Mouse (Mus musculus) forebrain, postnatal 0 days (tissue): ENCODE measurements around the gene Foxa1. TPM values are rescaled to one million over a fixed set of nuclear protein-coding genes. Genes with fewer than 3 reads are reported as not detected.

Source experiments
- ATAC-seq: fragments of 200-750 bp; cut with Nextera tagmentation; 2 replicates; pipeline ENCODE4 v1.8.0; 2017; ENCODE audit warnings: mild to moderate bottlenecking, moderate library complexity
- DNase-seq: peaks from one replicate; pipeline ENCODE4 v3.0.0-alpha.2; 2015
- H3K27ac ChIP-seq: fragments of 300-500 bp; sonication (generic); 2 replicates; pipeline ENCODE4 v1.5.1; 2014; ENCODE audit warnings: low read depth, mild to moderate bottlenecking, antibody characterized with exemption, low read length, moderate library complexity, mixed read lengths
- H3K27me3 ChIP-seq: fragments of 300-500 bp; sonication (generic); 2 replicates; pipeline ENCODE4 v1.6.1; 2014; ENCODE audit warnings: mild to moderate bottlenecking, low read length, mixed read lengths; ENCODE audit not compliant: insufficient read depth
- H3K36me3 ChIP-seq: fragments of 300-500 bp; sonication (generic); 2 replicates; pipeline ENCODE4 v1.6.1; 2014; ENCODE audit warnings: mild to moderate bottlenecking, moderate library complexity; ENCODE audit not compliant: insufficient read depth
- H3K4me1 ChIP-seq: fragments of 300-500 bp; sonication (generic); 2 replicates; pipeline ENCODE4 v1.6.1; 2014; ENCODE audit warnings: antibody characterized with exemption; ENCODE audit not compliant: insufficient read depth
- H3K4me2 ChIP-seq: fragments of 300-500 bp; sonication (generic); 2 replicates; pipeline ENCODE4 v1.6.1; 2014; ENCODE audit warnings: low read depth, mild to moderate bottlenecking, moderate library complexity
- H3K4me3 ChIP-seq: fragments of 300-500 bp; sonication (generic); 2 replicates; pipeline ENCODE4 v1.5.1; 2014; ENCODE audit warnings: low read depth, low read length, mixed read lengths
- H3K9ac ChIP-seq: fragments of 300-500 bp; sonication (generic); 2 replicates; pipeline ENCODE4 v1.6.1; 2014; ENCODE audit warnings: mild to moderate bottlenecking
- H3K9me3 ChIP-seq: fragments of 300-500 bp; sonication (generic); 2 replicates; pipeline ENCODE4 v1.6.1; 2016; ENCODE audit warnings: low read length
- CTCF ChIP-seq: sonication (generic); IDR thresholded peaks from 2 replicates; pipeline ENCODE4 v1.5.1; 2016; ENCODE audit warnings: antibody characterized with exemption, control low read depth, low read depth
- WGBS: fragments of 180-500 bp; shearing (Covaris S2); extraction: QIAGEN DNeasy Blood & Tissue Kit; methylation state at CpG from one replicate; pipeline ENCODE4 v1.1.7; 2014; 5-methylcytosine and 5-hydroxymethylcytosine counted together
- polyA plus RNA-seq: library from polyadenylated mRNA; unstranded; fragments of >200 nt; fragmentation: Nextera tagmentation; extraction: Ambion mirVana; gene quantifications from 2 replicates; pipeline ENCODE4 v1.2.1, GENCODE M21; 2015
- total RNA-seq: library from RNA; depleted of rRNA; stranded (reverse); fragments of >200 nt; gene quantifications from 2 replicates; pipeline ENCODE4 v1.2.3, GENCODE M21; 2014

Foxa1 gene
- total and polyA plus RNA-seq, 2 experiments from 2014 or later = 0.36 to 1.2 TPM

DNA sequence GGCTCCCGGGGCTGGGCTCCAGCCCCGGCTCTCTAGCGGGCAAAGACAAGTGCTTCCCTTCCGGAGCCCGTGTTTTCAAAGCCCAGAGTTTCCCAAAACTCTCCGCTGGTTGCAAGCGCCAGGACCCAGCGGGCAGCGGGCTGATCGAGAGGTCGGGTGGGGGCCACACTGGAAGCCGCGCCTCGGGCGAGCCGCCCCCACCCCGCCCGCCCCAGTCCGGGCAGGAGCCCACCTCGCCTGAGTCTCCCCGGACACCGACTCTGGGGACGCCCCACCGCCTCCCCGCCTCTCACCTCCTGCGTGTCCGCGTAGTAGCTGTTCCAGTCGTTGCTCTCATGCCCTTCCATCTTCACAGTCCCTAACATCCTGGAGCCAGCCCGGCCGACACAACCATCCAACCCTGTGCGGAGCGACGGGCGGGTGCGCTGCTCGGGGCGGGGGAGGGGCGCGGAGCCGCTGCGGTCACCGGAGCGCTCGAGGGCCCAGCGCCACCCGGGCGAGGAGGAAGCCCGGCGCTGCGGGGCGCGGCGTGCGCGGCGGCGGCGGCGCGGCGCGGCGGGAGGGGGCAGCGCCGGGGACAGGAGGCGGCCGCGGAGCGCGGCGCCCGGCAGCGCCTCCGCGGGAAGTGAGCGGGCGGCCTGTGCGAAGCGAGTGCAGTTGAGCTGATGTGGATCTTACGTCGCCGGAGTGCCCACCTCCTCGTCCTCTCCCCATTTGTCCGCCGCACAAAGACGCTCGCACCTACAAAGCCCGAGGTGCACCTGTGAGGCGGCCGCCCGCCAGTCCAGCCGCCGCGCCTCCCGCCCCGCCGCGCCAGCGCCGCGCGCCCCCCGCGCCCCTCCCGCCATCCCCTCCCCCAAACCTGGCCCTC lies 1.1 kb downstream of the Foxa1 start:
- peaks cover 85% of the 10 kb centered on the region for H3K27me3 ChIP-seq
- WGBS = 3% methylated on average over 93 of the region's 106 CpGs
- 0 out of 2 replicates have a peak overlapping the region, but pooled peaks have one; percentile 10 for H3K9ac ChIP-seq
- peak; percentile 25 for ATAC-seq
- H3K4me3 ChIP-seq = peak overlapping the region; percentile 36
- H3K27ac ChIP-seq = no peak overlapping the region
- H3K9me3 ChIP-seq = no peaks in the 10 kb centered on the region
- no peaks in the 10 kb centered on the region for H3K36me3 ChIP-seq
- TF ChIP-seq CTCF = no peak
- no peak for DNase-seq
- peak overlapping the region; percentile 71 for H3K4me2 ChIP-seq
- no peaks in the 10 kb centered on the region for H3K4me1 ChIP-seq

DNA sequence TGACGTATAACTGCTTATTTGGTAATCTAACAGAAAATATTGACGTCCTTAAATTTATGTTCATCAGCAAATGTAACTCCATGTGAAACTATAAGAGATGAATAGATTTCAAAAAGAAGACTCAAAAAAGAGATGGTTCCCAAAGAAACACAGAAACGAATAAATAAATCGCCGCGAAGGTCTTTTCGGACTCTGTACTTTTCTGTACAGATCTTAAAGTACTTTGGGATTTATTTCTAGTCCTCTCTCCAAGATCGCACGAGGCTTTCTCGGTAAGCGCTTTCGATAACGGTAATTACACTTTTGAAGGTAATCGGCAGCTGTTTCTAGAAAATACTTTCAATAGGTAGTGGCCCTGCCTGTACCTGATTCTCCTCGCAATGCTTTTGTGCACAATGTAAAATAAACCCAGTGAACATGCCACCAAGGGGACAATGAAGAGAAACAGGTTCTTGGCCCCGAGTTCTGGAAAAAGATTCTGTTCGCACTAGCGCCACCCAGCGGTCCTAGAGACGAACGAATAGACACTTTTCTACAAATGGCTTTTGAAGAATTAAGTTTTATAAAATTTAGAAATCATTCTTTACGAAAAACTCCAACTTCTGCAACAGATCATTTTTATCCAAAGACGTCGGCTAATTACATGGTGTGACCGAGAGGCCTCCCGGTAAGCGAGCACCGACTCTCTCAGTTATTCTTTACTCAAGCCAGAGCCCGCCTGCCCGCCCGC lies 1.9 kb downstream of the Foxa1 start:
- H3K9ac ChIP-seq = no peak overlapping the region
- ATAC-seq = no peak
- WGBS = 2% methylated on average over 31 of the region's 31 CpGs

DNA sequence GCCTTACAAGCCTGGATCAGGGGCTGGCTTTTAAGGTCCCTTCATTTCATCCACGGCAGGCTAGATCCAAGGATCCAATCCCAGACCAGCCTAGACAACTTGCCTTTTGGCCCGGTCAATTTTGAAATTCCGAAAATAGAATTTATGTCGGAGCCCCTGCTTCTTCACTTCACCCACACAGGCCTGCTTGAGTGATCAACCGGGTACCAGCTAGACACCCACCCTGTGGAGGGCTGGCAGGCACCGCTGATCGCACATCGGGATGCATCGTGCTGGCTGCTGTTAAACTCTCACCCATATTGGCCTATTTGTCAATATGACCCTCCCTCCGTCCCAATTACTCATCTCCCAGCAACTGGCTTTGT lies 3.1 kb downstream of the Foxa1 start:
- H3K9ac ChIP-seq = no peak overlapping the region
- no peak overlapping the region for H3K4me2 ChIP-seq
- 6% methylated on average over 10 of the region's 10 CpGs for WGBS
- no peaks in the 10 kb centered on the region for H3K4me1 ChIP-seq
- no peak overlapping the region for H3K27ac ChIP-seq
- no peaks in the 10 kb centered on the region for H3K36me3 ChIP-seq
- no peaks in the 10 kb centered on the region for H3K9me3 ChIP-seq
- no peak for TF ChIP-seq CTCF
- ATAC-seq (no peak), DNase-seq (peak; percentile 35)
- H3K27me3 ChIP-seq = peaks cover 71% of the 10 kb centered on the region
- no peak overlapping the region for H3K4me3 ChIP-seq

More for the DNA sequence above, 1.9 kb downstream of the Foxa1 start:
- H3K9me3 ChIP-seq = no peaks in the 10 kb centered on the region
- H3K27me3 ChIP-seq = peaks cover 79% of the 10 kb centered on the region
- H3K4me1 ChIP-seq = no peaks in the 10 kb centered on the region
- DNase-seq = peak; percentile 82
- H3K36me3 ChIP-seq = no peaks in the 10 kb centered on the region
- H3K4me2 ChIP-seq = peak overlapping the region; percentile 71
- H3K4me3 ChIP-seq = 0 out of 2 replicates have a peak overlapping the region, but pooled peaks have one; percentile 36
- H3K27ac ChIP-seq = no peak overlapping the region
- peak; percentile 50 for TF ChIP-seq CTCF

DNA sequence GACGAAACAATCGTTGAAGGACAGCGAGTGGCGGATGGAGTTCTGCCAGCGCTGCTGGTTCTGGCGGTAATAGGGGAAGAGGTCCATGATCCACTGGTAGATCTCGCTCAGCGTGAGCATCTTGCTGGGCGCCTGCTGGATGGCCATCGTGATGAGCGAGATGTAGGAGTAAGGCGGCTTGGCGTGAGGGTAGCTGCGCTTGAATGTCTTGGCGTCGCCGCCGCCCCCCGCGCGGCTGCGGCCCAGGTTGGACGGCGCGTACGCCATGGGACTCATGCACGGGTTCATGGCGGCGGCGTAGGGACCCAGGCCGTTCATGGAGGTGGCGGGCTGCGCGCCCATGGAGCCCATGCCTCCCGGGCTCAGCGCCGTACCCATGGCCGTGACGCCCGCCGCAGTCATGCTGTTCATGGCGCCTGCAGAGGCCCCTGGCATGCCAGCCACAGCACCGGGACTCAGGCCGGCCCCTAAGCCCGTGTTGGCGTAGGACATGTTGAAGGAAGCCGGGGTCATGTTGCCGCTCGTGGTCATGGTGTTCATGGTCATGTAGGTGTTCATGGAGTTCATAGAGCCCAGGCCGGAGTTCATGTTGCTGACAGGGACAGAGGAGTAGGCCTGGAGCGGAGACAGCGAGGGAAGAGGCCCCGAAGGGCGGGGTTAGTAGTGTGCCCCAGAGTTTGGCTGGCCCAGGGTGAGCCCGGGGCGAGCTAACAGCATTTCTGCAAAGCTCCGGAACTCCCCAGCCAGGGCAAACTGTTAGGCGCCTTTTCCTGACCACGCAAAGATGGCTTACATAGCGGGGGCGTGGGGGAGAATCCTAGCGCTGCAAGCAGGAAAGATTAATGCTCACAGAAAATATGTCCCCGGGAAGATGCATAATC lies 3.7 kb downstream of the Foxa1 start:
- H3K9ac ChIP-seq = no peak overlapping the region

DNA sequence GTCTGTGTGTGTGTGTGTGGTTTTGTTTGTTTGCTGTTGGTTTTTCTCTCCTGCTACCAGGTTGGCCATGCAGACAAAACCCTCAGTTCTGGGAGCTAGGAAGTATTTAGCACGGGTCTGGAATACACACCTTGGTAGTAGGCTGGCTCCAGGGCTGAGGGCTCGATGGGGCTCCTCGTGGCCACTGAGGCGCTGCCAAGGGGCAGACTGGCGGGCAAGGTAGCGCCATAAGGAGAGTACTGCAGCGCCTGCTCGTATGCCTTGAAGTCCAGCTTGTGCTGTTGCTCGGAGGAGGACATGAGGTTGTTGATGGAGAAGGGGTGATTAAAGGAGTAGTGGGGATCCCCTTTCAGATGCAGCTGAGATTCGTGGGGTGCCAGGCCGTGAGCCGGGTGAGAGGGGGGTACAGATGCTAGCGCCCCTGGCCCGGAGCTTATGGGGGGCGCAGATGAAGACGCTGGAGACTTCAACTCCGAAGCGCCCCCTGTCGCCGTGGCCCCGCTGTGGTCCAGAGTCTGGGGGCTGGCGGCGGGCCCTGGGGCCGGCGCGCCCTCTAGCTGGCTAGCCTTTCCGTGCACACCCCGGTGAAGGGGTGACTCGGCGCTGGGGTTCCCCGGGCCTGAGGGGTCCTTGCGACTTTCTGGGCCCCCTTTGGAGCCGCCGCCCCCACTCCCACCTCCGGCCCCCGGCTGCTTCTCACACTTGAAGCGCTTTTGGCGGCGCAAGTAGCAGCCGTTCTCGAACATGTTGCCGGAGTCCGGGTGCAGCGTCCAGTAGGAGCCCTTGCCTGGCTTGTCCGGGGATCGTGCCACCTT lies 4.6 kb downstream of the Foxa1 start:
- Histone ChIP-seq H3K4me1 (no peaks in the 10 kb centered on the region), H3K4me2 (no peak overlapping the region), H3K27me3 (peaks cover 63% of the 10 kb centered on the region), H3K4me3 (no peak overlapping the region), H3K9ac (no peak overlapping the region), H3K9me3 (no peaks in the 10 kb centered on the region), H3K27ac (no peak overlapping the region), H3K36me3 (no peaks in the 10 kb centered on the region)
- no peak; the same call in 1 of the 2 replicates for ATAC-seq
- DNase-seq = peak; percentile 47
- WGBS = under 1% methylated on average over 46 of the region's 46 CpGs
- TF ChIP-seq CTCF = peak; percentile 38; the same call in 1 of the 2 replicates

More for the DNA sequence above, 3.7 kb downstream of the Foxa1 start:
- Histone ChIP-seq H3K4me3 (no peak overlapping the region), H3K27ac (no peak overlapping the region), H3K4me1 (no peaks in the 10 kb centered on the region), H3K4me2 (no peak overlapping the region), H3K9me3 (no peaks in the 10 kb centered on the region), H3K36me3 (no peaks in the 10 kb centered on the region), H3K27me3 (peaks cover 65% of the 10 kb centered on the region)
- TF ChIP-seq CTCF = no peak
- DNase-seq (no peak), ATAC-seq (0 out of 2 replicates have a peak, but pooled peaks have one; percentile 12)
- 6% methylated on average over 63 of the region's 63 CpGs for WGBS

DNA sequence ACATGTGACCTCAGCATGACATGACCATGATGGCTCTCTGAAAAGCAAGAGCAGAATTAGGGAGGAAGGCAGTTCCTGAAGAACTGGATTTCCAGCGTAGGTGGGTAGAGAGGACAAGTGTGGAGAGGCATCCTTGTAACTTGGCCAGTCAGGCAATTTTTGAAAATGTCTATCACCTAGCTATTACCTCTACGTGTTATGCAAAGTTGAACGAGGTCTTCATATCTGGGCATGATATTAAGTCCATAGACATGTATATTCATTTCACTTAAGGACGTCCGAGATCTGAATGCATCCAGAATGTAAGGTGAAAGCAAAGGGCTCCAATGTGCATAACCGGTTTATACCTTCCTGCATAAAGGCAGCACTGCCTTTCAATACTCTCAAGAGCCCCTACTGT lies 5.6 kb downstream of the Foxa1 start:
- Histone ChIP-seq H3K27ac (no peak overlapping the region), H3K4me3 (no peak overlapping the region), H3K4me2 (no peak overlapping the region), H3K9me3 (no peaks in the 10 kb centered on the region), H3K4me1 (no peaks in the 10 kb centered on the region), H3K27me3 (peaks cover 61% of the 10 kb centered on the region), H3K36me3 (no peaks in the 10 kb centered on the region), H3K9ac (no peak overlapping the region)
- ATAC-seq = no peak
- DNase-seq = peak; percentile 57
- TF ChIP-seq CTCF = no peak
- 13% methylated on average over 6 of the region's 6 CpGs for WGBS
